Mouse (Mus musculus) inflammation-experienced regulatory T-cells, adult 6 months (primary cell): ENCODE results near the gene Mt4. TPM values are rescaled to one million over a fixed set of nuclear protein-coding genes. Genes with fewer than 3 reads are reported as not detected.
"Not testable (repeated sequence)": the region's sequence is repeated elsewhere in the genome, so short reads cannot be mapped to it uniquely, and the experiment has no call there.

ENCODE experiments used
- ATAC-seq: one replicate; pipeline ENCODE4 v1.8.0; 2017
- polyA plus RNA-seq, 3 experiments: library from polyadenylated mRNA; unstranded; fragments of 100-300 nt; shearing (Covaris generic); gene quantifications; one replicate each; pipeline ENCODE4 v1.2.1; 2017

Mt4 gene
- polyA plus RNA-seq, 3 experiments from 2014 or later = not detected

DNA sequence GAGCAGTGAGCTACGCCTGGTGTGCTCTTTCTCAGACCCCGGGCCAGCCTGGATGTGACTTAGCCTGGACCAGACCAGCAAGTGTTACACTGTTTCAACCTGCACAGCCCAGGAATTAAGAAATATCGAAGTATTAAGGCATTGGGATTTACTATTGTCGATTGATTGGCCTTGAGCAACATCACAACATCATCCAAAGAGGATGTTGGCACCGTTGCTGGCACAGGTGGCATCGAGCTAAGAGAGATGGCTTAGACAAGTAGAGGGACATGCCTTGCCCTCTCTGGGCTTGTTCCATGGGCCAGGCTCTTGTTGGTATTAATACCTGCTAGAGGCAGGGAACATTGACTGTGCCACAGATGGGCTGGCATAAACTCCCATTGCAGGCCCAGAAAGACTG, 1.4 kb upstream of the Mt4 start:
- no peak for ATAC-seq

DNA sequence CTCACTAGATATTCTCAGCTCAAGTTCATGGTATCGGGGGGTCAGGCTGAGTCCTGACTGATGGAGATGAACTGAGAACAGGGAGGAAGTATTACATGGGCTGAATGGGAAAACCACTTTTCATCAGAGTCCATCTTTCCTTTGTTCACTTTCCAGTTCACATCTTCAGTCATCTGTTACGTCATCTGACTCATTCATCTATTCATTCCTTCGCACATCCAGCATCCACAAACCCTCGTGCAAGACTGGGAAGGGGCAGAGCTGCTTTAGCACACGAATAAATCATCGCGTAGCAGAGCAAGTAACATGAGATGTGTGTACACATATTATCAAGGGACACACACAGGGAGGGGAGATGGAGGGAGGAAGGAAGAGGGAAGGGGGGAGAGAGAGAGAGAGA, 805 bp upstream of the Mt4 start:
- no peak for ATAC-seq

DNA sequence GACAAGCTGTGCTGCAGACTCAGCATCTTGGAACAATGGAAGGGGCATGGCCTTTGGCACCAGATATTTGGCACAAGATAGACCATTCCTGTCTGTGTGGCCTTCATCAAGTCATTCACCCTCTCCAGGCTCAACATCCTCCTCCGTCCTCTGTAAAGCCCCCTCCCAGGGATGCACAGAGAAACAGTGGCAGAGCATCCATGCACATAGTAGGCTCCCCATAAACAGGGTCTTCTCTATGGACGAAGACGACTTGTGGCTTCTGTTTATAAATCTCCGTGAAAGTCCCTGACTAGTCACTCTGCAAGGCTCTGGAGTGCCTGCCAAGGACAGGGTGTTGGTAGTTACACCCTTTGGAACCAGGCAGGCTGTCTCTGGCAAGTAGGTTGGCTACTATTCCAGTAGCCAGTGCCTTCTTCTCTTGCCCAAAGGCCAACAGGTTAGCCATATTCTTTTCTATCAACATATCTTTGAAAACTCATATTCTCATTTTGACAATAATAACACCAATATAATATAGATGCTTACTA, 3.3 kb downstream of the Mt4 start:
- ATAC-seq = no peak

DNA sequence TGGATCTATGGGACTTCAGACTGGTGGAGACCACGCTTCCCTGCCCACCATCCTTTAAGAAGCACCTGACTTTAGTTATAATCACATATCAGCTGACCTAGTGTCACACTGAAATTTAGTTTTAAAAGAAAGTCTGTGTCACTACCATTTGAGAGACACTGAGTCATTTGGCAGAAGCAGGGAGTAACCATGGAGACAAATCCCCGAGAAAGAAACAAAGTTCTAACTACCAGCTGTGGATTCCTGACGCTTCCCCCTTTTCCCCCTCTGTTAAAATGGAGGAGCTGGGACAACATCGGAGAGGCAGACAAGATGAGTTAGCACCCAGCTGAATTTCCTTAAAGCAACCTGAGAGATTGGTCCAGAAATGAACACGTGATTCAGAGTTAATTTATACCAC, 11.2 kb downstream of the Mt4 start:
- ATAC-seq = no peak

DNA sequence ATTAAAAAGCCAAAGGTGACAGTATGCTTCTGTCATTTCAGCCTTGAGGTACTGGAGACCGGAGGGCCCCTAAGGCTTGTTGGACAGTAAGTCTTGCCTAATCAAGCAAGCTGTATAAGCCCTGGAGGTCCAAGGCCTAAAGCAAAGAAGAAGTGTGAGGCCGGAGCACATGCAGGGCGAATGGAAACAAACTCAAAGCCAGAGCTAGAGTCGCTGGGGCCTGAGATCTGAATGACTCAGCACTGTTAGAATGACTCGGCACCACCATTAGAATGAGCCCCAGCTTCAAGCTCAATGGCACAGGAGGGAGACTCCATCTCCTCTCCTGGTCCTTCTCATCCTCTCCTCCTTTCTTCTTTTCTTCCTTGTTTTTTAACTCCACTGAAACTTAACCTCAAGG, 13.9 kb downstream of the Mt4 start:
- no peak for ATAC-seq

DNA sequence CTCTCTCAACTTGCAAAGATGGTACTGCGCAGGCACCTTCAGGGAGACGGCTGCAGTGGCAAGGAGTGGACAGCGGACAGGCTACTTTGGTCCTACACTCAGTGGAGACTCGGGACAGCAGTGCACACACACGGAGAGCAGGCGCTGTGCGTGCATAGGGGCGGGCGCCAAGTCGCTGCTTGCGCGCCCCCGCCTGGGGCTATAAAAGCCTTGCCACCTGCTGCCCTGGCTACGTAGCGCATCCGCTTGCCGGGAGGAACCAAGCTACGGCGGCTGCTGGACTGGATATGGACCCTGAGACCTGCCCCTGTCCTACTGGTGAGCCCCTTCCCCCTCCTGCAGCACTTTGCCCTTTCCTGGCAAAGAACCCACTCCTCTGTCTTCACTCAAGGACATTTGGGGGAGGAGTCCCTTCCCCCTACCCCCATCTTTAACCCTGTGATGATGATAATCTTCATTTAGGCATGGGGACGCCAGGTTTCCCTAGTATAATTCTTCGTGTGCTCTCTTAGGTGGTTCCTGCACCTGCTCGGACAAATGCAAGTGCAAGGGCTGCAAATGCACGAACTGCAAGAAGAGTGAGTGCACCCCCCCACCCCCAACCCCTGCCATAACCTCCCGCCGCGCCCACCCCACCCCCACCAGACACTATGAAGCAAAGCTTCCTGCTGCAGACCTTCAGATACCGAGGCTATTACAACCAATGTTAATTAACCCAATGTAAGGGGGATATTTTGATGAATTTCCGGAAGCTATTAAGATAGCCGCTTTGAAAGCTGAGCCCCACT, 15.7 kb downstream of the Mt4 start, which contains the start of gene Mt3:
Gene Mt3, plus strand, starts transcription at position 95 of the 788 bp plus-strand sequence.
- no peak for ATAC-seq

DNA sequence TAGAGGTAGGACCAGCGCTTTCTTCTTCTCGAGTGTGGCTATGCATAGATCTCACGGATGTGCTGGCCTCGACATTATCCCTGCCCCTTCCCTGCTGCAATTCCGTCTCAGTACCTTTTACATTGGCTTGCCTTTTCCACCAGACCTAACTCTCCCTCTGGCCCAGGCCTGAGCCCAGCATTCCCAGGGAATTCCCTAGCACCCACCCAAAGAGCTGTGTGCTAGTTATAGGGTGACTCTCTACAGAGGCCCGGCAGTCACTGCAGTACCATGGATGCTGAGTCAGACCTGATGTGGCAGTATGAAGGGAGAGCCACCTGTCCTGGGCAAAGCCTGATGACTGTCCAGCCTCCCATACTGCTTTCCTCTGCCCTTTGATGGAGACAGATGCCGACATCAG, 16.5 kb downstream of the Mt4 start:
- ATAC-seq = no peak

DNA sequence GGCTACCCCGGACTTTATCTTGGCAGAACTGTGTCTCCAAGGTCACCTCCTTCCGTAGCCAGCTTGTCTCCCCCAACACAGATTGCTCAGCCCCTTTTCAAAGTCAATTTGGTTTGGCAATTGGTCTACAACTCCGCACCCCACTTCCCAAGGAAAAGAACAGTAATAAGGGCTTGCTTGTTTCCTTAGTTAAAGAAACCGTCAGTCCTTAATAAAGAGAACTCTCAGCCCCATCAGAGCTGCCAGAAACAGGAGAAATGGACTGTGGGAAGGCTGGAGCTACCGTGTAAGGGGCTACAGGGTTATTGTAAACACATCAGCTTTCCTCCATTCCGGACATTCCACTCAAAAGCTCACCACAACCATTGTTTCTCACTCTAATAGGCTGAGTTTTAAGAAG, 17.5 kb downstream of the Mt4 start:
- ATAC-seq = no peak

DNA sequence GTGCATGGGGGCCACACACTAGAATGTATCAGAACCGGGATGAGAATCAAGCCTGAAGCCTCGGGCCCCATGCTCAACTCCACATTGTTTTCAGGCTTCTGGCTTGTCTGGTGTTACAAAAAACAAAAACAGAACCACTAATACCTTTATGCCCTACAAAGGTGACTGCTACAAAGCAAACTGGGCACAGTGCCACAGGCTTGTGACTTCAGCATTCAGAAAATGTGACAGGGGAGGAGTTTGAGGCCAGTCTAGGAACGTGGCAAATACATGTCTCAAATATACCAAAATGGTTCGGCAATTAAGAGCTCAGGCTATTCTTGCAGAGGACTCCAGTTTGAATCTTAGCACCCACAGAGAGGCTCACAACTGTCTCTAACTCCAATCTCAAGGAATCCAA, 19.1 kb downstream of the Mt4 start:
- no peak for ATAC-seq

DNA sequence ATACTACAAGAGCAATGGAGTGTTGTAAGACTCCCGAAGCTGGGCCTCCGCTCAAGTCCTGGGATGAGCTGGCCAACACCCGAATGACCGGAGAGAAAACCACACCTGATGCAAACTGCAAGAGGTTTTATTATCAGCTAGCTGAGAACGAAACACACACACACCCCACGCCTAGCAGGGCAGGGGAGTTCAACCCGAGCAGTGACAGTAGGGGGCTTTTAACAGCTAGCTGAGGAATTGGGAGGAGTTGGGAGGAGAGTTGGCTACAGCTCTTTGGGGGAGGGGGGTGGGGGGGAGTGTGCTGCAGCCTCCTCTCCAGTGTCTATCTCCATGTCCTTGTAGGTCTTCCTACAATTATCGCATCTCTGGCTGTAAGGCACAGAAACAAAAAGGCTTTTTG, 28.8 kb downstream of the Mt4 start:
- ATAC-seq = not testable (repeated sequence)

DNA sequence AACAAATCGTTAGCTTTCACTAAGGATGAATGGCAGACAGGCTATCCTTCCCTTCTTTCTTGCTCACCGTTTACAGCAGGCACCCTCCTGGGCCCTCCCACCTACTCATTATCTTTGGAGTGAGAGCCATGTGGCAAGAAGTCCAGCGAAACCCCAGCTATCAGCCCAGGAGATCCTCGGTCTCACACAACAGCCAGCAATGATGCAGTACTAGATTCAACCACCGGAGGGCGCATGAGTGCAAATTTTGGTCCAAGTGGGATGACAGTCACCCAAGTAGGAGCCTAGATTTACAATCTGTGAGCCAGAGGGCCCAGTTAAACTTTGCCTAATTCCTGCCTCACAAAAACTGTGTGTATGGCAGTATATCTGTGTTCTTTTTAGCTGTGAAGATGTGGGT, 30.2 kb downstream of the Mt4 start:
- peak; percentile 61 for ATAC-seq

DNA sequence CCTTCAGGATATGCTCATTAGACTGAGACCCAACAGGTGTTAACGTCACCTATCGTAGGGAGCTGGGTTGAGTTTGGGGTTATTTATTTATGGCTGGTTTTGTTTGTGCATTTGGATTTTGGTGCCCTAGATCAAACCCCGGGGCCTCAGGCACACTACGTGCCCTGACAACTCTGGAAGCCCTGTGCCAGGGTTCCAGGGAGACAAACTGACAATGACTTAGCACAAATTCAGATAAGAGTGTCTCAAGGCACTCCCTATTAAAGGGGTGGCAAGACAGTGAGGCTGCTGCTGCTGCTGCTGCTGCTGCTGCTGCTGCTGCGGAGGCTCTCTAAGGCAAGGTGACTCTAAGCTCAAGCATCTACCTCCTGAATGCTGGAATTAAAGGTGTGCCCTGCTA, 32.5 kb downstream of the Mt4 start:
- ATAC-seq = no peak

DNA sequence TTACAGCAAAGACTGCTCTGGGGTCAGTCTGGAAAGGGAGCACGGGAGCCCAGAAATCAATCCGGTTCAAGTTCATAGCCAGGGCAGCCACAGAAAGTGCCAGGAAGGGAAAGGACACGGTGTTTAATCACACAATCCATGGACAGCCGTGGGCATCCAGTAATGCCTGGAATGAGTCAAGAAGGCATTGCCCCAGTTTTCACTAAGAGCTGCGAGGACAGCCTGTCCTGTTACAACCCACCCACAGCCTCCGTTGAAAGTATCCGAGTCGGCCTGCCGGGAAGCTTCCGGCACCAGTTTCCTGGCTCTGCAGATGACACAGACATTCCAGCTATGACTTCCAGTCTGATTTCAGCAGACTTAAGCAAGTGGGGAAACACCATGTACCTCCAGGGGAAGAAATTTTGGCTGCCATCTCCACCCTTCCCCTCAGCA, 34.3 kb downstream of the Mt4 start:
- ATAC-seq = no peak

DNA sequence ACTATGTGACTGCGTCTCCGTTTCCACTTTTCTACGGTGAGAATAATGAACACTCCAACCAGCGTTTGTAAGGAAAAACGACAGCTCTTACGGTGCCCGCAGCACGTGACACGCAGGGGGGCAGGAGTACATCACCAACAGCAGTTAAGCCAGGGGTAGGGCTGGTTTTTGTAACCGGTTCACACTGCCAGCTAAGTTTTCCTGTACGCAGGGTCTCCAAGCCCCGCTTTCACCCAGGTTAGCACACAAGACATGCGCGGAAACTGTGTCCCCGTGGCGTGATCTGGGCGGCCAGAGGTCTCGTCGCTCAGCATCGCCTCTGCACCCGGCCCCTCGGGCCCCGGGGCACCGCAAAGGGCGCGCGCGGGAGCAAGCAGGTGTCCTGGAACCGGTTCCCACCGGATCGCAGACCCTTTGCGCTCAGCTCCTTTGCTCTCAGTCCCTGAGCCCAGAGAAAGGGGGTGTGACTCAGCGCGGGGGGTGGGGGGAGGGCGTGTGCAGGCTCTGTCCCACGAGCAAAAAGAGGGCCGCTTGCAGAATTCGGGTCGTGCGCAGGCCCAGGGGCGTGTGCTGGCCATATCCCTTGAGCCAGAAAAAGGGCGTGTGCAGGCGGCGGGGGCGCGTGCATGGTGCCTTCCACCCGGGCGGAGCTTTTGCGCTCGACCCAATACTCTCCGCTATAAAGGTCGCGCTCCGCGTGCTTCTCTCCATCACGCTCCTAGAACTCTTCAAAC, 35.2 kb downstream of the Mt4 start, which contains the start of gene Mt2:
Gene Mt2, plus strand, starts transcription at position 590 of the 734 bp plus-strand sequence.
- peak; percentile 17 for ATAC-seq

DNA sequence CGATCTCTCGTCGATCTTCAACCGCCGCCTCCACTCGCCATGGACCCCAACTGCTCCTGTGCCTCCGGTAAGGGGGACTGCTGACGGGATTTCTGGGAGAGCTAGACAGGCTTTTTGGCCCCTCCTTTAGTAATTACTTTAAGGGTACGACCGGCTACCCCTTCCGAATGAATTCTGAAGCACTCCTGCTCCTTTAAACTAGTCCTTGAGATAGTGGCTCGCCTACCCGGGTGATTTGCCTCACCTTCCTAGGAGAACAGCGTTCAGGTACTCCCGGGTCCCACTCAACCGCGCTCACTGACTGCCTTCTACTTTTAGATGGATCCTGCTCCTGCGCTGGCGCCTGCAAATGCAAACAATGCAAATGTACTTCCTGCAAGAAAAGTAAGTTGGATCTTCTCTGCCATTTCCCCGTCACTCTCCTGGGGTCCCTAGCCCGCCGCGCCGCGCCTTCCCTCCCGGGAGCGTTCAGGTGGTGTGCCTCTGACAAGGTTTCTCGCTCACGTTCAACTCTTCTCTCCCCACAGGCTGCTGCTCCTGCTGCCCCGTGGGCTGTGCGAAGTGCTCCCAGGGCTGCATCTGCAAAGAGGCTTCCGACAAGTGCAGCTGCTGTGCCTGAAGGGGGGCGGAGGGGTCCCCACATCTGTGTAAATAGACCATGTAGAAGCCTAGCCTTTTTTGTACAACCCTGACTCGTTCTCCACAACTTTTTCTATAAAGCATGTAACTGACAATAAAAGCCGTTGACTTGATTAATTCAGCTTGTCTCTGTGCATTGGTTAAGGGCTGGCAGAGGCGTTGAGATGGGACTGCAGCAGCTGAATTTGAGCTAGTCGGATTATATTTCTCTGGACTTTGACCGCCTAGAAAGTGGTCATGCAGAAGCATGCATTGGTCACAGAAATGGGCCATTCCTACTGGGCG, 36.1 kb downstream of the Mt4 start:
- ATAC-seq = no peak

DNA sequence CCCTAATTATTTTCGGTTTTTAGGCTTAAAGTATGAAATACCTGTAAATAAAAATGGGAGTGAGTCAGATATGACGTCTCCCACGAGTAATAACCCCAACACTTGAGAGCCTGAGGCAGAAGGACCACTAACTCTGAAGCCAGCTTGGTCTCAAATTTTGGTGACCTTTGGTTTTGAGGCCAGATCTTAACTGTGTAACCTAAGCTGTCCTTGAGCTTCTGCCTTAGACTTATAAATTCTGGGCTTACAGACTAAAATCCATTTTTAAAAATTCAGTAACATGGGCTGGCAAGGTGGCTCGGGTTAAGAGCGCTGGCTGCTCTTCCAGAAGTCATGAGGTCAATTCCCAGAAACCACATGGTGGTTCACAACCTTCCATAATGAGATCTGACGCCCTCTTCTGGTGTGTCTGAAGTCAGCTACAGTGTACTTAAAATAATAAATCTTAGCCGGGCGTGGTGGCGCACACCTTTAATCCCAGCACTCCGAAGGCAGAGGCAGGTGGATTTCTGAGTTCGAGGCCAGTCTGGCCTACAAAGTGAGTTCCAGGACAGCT, 36.9 kb downstream of the Mt4 start:
- no peak for ATAC-seq

DNA sequence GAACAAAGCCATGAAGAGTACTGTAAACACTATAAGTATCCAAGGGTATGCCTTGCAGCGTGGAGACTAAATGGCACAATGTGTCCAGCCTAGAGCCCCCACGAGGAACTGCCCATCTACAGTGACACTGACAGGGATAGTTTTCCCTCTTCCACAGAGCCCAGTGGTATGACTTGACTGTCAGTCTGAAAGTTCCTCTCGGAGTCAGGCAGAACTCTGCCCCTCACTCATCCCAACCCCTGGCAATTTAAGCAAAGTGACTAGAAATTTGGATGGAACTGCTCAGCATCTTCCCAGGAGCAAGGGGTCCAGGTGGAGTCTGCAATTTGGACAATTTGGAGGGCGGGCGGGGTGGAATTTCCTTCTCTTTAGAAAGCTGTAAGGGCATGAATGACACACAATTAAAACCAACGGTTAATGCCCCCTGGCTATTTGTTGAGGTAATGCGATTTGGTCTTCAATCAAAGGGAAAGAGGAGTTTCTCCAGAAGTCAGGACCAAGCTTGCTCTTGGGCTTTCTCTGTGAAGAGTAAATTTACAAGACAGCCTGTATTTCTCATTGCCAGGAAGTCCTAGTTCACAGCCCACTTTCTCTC, 37.7 kb downstream of the Mt4 start:
- ATAC-seq = no peak

DNA sequence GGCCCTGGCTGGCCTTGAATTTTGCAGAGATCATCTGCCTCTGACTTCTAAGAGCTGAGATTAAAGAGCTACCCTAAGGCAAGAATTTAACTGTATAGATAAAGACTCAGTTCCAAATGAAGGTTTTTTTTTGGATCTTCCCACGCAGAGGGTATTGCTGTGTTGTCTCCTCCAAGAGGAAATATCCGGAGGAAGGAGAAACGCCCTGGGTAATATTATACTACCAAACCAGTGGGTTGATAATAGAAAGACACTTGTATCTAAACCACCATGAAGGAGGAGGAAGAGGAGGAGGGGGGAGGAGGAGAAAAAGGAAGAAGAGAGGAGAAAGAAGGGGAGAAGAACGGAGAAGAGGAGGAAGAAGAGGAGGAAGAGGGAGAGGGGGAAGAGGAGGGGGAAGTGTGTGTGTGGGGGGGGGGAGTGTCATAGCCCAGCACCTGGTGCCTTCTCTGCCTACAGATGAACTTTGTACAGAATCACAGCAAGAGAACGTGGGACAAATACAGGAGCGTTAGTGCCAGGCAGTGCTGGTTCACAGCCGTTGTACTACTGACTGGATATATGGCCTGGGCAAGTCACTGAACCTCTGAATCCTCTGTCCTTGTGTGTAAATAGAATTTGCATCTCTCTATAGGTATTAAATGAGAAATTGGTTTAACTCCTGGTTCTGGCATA, 40.9 kb downstream of the Mt4 start:
- no peak for ATAC-seq

DNA sequence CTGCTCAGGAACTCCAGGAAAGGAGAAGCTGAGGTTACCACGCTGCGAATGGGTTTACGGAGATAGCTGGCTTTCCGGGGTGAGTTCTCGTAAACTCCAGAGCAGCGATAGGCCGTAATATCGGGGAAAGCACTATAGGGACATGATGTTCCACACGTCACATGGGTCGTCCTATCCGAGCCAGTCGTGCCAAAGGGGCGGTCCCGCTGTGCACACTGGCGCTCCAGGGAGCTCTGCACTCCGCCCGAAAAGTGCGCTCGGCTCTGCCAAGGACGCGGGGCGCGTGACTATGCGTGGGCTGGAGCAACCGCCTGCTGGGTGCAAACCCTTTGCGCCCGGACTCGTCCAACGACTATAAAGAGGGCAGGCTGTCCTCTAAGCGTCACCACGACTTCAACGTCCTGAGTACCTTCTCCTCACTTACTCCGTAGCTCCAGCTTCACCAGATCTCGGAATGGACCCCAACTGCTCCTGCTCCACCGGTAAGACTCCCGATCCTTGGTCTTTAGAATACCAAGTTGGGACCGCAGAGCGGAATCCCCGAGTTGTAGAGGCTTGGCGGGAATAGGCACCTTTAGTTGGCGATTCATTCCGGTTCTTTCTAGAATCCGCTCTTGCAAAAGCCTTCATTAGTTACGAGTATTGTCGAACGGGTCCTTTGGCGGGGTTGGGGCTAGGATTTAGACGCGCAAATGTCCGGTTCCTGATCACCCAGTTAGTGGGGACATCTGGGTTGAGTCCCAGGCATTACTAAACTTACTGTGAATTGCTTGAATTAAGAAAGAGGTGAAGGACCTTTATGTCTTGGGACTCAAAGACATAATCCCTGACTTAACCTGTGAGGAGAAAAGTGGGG, 42.1 kb downstream of the Mt4 start, which contains the start of gene Mt1:
Gene Mt1, plus strand, starts transcription at position 226 of the 856 bp plus-strand sequence.
- peak; percentile 56 for ATAC-seq
